Mouse (Mus musculus) limb, embryonic 14.5 days (tissue): ENCODE results near the gene Natd1. TPM values are rescaled to one million over a fixed set of nuclear protein-coding genes. Genes with fewer than 3 reads are reported as not detected.

Source experiments
- ATAC-seq: fragments of 200-750 bp; cut with Nextera tagmentation; 2 replicates; pipeline ENCODE4 v1.8.0; 2017; ENCODE audit warnings: low read depth, moderate number of reproducible peaks, moderate TSS enrichment; ENCODE audit not compliant: low FRiP score
- DNase-seq: peaks from one replicate; pipeline ENCODE4 v3.0.0-alpha.2; 2015; ENCODE audit warnings: low spot score
- H3K27ac ChIP-seq: fragments of 300-500 bp; sonication (generic); replicated peaks from 2 replicates; pipeline ENCODE4 v1.5.1; 2014; ENCODE audit warnings: low read depth, mild to moderate bottlenecking, low read length, moderate library complexity, mixed read lengths
- H3K27me3 ChIP-seq: fragments of 300-500 bp; sonication (generic); 2 replicates; pipeline ENCODE4 v1.6.1; 2014; ENCODE audit warnings: low read length, mixed read lengths; ENCODE audit not compliant: control insufficient read depth, insufficient read depth
- H3K36me3 ChIP-seq: fragments of 300-500 bp; sonication (generic); 2 replicates; pipeline ENCODE4 v1.6.1; 2014; ENCODE audit warnings: mild to moderate bottlenecking, low read length, moderate library complexity, mixed read lengths; ENCODE audit not compliant: control insufficient read depth, insufficient read depth
- H3K4me1 ChIP-seq: fragments of 300-500 bp; sonication (generic); 2 replicates; pipeline ENCODE4 v1.6.1; 2014; ENCODE audit warnings: antibody characterized with exemption, low read length, mixed read lengths; ENCODE audit not compliant: control insufficient read depth, insufficient read depth
- H3K4me2 ChIP-seq: fragments of 300-500 bp; sonication (generic); replicated peaks from 2 replicates; pipeline ENCODE4 v1.6.1; 2014; ENCODE audit warnings: low read depth, mild to moderate bottlenecking, low read length, moderate library complexity; ENCODE audit not compliant: severe bottlenecking
- H3K4me3 ChIP-seq: fragments of 300-500 bp; sonication (generic); replicated peaks from 2 replicates; pipeline ENCODE4 v1.5.1; 2014; ENCODE audit warnings: low read length
- H3K9ac ChIP-seq: fragments of 300-500 bp; sonication (generic); 2 replicates; pipeline ENCODE4 v1.6.1; 2014; ENCODE audit warnings: mild to moderate bottlenecking, low read depth, low read length, moderate library complexity; ENCODE audit not compliant: severe bottlenecking
- H3K9me3 ChIP-seq: fragments of 300-500 bp; sonication (generic); 2 replicates; pipeline ENCODE4 v1.6.1; 2016; ENCODE audit warnings: low read length; ENCODE audit not compliant: control insufficient read depth
- POLR2A ChIP-seq: fragments of 200-500 bp; IDR thresholded peaks from 2 replicates; pipeline ENCODE4 v1.8.0; 2012; ENCODE audit warnings: inconsistent platforms, mild to moderate bottlenecking, moderate library complexity, borderline replicate concordance; ENCODE audit not compliant: insufficient read depth, insufficient read length; ENCODE audit errors: extremely low read depth
- WGBS: fragments of 180-500 bp; shearing (Covaris S2); extraction: QIAGEN DNeasy Blood & Tissue Kit; methylation state at CpG from one replicate; pipeline ENCODE4 v1.1.7; 2014; 5-methylcytosine and 5-hydroxymethylcytosine counted together
- polyA plus RNA-seq, 2 experiments: library from polyadenylated mRNA; depleted of rRNA in 1 of 2; stranded (reverse) in 1 of 2; unstranded in 1 of 2; fragments of >200 nt; fragmentation: Nextera tagmentation in 1 of 2; extraction: Ambion mirVana in 1 of 2; gene quantifications; 2 replicates each; pipeline versions ENCODE4 v1.2.1 to v1.2.3; 2012 to 2014

Gene Natd1
- polyA plus RNA-seq, 2 experiments, result 21.6 to 25.5 TPM

DNA sequence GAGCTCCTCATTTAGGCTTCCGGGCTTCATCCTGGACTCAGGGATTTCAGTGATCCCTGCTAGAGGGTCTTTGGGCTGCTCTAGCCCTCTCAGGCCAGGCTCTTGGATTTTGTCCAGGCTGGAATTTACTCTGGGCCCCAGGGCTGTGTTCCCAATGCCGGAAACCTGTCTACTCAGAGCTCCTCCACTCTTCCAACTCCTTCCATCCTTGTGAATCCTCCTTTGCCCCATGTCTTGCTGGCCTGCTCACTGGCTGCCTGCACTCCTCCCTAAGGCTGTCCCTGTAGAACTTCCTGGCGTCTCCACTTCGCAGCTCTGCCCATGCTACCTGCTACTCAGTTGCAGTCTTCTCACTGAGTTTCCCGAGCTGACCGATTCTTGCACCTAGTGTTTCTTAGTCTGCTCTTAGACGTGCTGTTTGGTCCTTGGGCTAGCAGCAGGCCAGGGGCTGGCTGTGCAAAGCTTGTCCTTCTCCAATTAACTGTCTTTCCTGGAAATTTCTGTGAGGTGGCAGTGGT is 18.0 kb upstream of the Natd1 start:
- 0 out of 2 replicates have a peak overlapping the region, but pooled peaks have one; percentile 15 for H3K27ac ChIP-seq
- WGBS, result 1% methylated on average over 7 of the region's 7 CpGs
- no peak for DNase-seq

DNA sequence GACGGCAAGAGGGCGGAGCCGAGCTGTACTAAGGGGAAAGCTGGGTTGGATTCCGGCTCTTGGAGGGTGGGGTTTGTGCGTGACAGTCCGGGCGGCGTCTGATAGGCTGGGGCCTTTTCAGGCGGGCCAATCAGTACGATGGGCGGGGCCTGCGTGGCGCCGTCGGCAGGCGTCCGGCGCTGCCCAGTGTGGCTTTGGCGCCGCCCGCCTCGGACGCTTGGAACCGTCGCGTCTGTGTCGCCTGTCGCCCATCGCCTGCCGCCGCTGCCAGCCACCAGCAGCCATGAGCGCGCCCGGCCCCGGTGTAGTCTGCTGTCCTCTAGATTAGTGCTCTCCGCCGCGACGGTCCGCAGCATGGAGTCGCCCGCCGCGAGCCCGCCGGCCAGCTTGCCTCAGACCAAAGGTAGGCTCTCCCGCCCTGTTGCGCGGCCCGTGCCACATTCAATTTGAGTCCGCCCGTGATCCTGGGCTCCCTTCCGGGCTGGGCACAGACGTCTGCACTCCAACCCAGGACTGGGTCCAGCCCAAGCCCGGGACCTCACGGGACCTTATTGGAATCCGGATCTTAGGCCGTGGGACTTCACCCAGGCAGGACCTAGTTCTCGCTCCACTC is 17.4 kb upstream of the Natd1 start, which contains the start of gene Map2k3:
TSS of gene Map2k3 (plus strand) at position 165 of the 613 bp plus-strand sequence.
- peaks cover 14% of the 10 kb centered on the region for H3K4me1 ChIP-seq
- TF ChIP-seq POLR2A, result 0 out of 2 replicates have a peak, but pooled peaks have one; percentile 56
- ATAC-seq (peak; percentile 96), DNase-seq (peak; percentile 97)
- peak within 1 kb of the TSS; percentile 62 for H3K9ac ChIP-seq
- no peaks in the 10 kb centered on the region for H3K9me3 ChIP-seq
- WGBS, result under 1% methylated on average over 34 of the region's 59 CpGs
- H3K27ac ChIP-seq, result 0 out of 2 replicates have a peak within 1 kb of the TSS, but pooled peaks have one; percentile 15
- H3K27me3 ChIP-seq, result no peaks in the 10 kb centered on the region
- H3K4me2 ChIP-seq, result peak within 1 kb of the TSS; percentile 59
- no peaks in the 10 kb centered on the region for H3K36me3 ChIP-seq
- peak within 1 kb of the TSS; percentile 73 for H3K4me3 ChIP-seq

More for the DNA sequence above, 18.0 kb upstream of the Natd1 start:
- Histone ChIP-seq H3K27me3 (no peaks in the 10 kb centered on the region), H3K4me3 (peak overlapping the region; percentile 73), H3K9me3 (no peaks in the 10 kb centered on the region), H3K36me3 (no peaks in the 10 kb centered on the region), H3K4me2 (peak overlapping the region; percentile 59), H3K9ac (peak overlapping the region; percentile 62), H3K4me1 (peaks cover 11% of the 10 kb centered on the region)
- ATAC-seq, result no peak
- no peak for TF ChIP-seq POLR2A

DNA sequence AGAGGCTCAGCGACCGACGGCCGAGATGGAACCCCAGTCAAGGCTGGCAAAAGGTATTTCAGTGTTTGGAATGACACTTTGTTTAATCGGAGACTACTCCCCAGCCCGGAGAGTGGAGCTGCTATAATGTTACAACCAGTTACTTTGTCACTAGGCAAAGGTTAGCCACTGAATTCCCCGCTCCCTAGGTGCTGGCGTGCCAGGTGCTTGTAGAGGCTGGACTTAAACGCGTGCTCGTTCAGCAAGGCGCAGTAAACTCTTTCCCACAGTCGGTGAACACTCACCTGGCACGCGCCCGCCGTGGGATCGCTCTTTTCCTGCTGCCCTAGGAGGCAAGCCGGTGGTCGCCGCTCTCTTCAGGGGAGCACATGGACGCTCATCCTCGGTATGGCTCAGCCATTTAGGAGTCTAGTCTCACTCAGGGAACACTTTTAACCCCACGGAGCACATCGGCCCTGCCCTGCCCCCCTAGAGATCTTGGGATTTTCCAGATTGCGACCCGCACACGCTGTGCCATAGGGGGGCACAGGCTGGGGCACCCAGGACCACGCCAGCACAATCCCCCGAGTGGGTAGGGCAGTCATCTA is 16.8 kb upstream of the Natd1 start:
- peak overlapping the region; percentile 73 for H3K4me3 ChIP-seq
- DNase-seq, result no peak
- peak overlapping the region; percentile 44 for H3K9ac ChIP-seq
- ATAC-seq, result peak; percentile 28
- H3K27me3 ChIP-seq, result no peaks in the 10 kb centered on the region
- peak overlapping the region; percentile 59 for H3K4me2 ChIP-seq
- H3K4me1 ChIP-seq, result peaks cover 15% of the 10 kb centered on the region
- no peaks in the 10 kb centered on the region for H3K36me3 ChIP-seq
- H3K9me3 ChIP-seq, result no peaks in the 10 kb centered on the region
- WGBS, result 3% methylated on average over 30 of the region's 30 CpGs
- no peak for TF ChIP-seq POLR2A
- no peak overlapping the region for H3K27ac ChIP-seq

DNA sequence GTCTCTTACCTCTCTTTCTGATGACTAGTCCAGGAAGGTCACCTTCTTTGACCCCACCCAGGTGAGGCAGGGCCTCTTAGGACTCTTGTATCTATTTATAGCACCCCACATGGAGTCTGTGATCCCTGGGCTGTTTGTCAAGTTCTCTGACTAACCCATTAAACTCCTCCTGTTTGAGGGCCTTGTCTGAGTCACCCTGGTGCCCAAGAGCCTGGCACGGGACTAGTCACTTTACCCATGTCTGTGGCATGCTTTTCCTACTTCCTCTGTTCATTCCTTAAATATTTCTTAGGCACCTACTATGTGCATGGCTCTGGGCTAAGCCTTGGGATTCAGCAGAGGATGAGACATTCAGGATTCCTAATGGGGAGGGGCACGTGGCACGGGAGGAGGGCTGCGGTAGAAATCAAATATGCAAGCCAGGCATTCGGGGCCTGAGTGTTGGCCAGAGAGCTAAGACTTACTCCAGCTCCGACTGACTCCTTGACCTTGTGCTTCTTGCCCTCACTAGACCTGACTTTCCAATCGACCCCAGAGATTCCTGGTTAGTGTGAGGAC is 16.3 kb upstream of the Natd1 start:
- peak overlapping the region; percentile 59 for H3K4me2 ChIP-seq
- DNase-seq (no peak), ATAC-seq (no peak)
- H3K4me1 ChIP-seq, result peaks cover 15% of the 10 kb centered on the region
- H3K9ac ChIP-seq, result peak overlapping the region; percentile 44
- H3K36me3 ChIP-seq, result no peaks in the 10 kb centered on the region
- WGBS, result 25% methylated on average over 7 of the region's 7 CpGs
- peak overlapping the region; percentile 73 for H3K4me3 ChIP-seq
- H3K27ac ChIP-seq, result no peak overlapping the region
- no peaks in the 10 kb centered on the region for H3K27me3 ChIP-seq
- no peaks in the 10 kb centered on the region for H3K9me3 ChIP-seq
- no peak for TF ChIP-seq POLR2A

DNA sequence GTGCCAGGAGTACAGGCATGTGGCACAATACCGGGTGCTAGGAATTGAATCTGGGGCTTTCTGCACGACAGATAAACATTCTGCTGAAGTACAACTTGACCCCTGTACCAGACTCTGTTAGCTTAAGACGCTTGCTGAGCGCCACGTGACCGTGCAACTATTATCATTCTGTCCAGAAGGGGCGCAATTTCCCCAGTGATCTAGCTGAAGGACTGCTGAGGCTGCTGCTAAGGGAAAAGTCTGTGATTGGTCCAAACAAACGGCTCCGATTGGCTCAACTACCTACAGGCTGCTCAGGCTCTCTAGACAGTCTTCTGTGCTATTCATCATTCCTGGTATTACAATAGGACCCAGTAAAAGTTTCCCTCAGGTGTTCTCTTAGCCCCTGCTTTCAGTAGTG is 12.7 kb upstream of the Natd1 start:
- ATAC-seq (peak; percentile 78), DNase-seq (peak; percentile 94)
- H3K36me3 ChIP-seq, result no peaks in the 10 kb centered on the region
- no peaks in the 10 kb centered on the region for H3K9me3 ChIP-seq
- no peak overlapping the region for H3K27ac ChIP-seq
- H3K4me3 ChIP-seq, result 0 out of 2 replicates have a peak overlapping the region, but pooled peaks have one; percentile 3
- H3K4me1 ChIP-seq, result peaks cover 7% of the 10 kb centered on the region; the same call in 1 of the 2 replicates
- 0 out of 2 replicates have a peak overlapping the region, but pooled peaks have one; percentile 27 for H3K4me2 ChIP-seq
- H3K27me3 ChIP-seq, result no peaks in the 10 kb centered on the region; the same call in 1 of the 2 replicates
- TF ChIP-seq POLR2A, result no peak
- no peak overlapping the region for H3K9ac ChIP-seq
- WGBS, result 2% methylated on average over 9 of the region's 9 CpGs
